Mouse (Mus musculus) thymus, adult 2 months (tissue): Measurements from ENCODE around the gene Tvp23a. TPM values are rescaled to one million over a fixed set of nuclear protein-coding genes. Genes with fewer than 3 reads are reported as not detected.

ENCODE experiments used
- DNase-seq: peaks from one replicate; pipeline ENCODE4 v3.0.0; 2021
- H3K27ac ChIP-seq: fragments of 200-500 bp; 2 replicates; pipeline ENCODE4 v1.5.1; 2012; ENCODE audit warnings: low read length, control low read depth; ENCODE audit not compliant: control insufficient read depth, insufficient read depth
- H3K27me3 ChIP-seq: fragments of 200-500 bp; 2 replicates; pipeline ENCODE4 v1.6.1; 2012; ENCODE audit warnings: mild to moderate bottlenecking, low read length, moderate library complexity, mixed read lengths; ENCODE audit not compliant: control insufficient read depth, insufficient read depth
- H3K36me3 ChIP-seq: fragments of 200-500 bp; 2 replicates; pipeline ENCODE4 v1.6.1; 2012; ENCODE audit warnings: mild to moderate bottlenecking, low read length, moderate library complexity; ENCODE audit not compliant: control insufficient read depth, insufficient read depth
- H3K4me1 ChIP-seq: fragments of 200-500 bp; replicated peaks from 2 replicates; pipeline ENCODE4 v1.6.1; 2012; ENCODE audit warnings: low read length; ENCODE audit not compliant: control insufficient read depth, insufficient read depth
- H3K4me3 ChIP-seq: fragments of 200-500 bp; 2 replicates; pipeline ENCODE4 v1.5.1; 2012; ENCODE audit warnings: mild to moderate bottlenecking, low read length, control low read depth, moderate library complexity; ENCODE audit not compliant: control insufficient read depth, insufficient read depth
- CTCF ChIP-seq: fragments of 200-500 bp; IDR thresholded peaks from 2 replicates; pipeline ENCODE4 v1.5.1; 2012; ENCODE audit warnings: mild to moderate bottlenecking, control low read depth, low read length, moderate library complexity, borderline replicate concordance; ENCODE audit not compliant: control insufficient read depth, poor library complexity, insufficient read depth; ENCODE audit errors: extremely low read depth
- POLR2A ChIP-seq: fragments of 200-500 bp; IDR thresholded peaks from 2 replicates; pipeline ENCODE4 v1.6.1; 2012; ENCODE audit warnings: mild to moderate bottlenecking, low read length, control low read depth, moderate library complexity; ENCODE audit not compliant: control insufficient read depth, poor library complexity, insufficient read depth; ENCODE audit errors: extremely low read depth
- WGBS: fragments of 180-500 bp; shearing (Covaris S2); methylation state at CpG from one replicate; pipeline ENCODE4 v1.1.7; 2018; 5-methylcytosine and 5-hydroxymethylcytosine counted together
- polyA plus RNA-seq: library from polyadenylated mRNA; depleted of rRNA; stranded (reverse); fragments of >200 nt; gene quantifications from 2 replicates; pipeline ENCODE4 v1.2.3, GENCODE M21; 2012

Gene Tvp23a
- polyA plus RNA-seq, 1 experiment: 3.2 TPM

- H3K36me3 ChIP-seq: no peaks in the 10 kb centered on the region
- no peak overlapping the region for H3K27ac ChIP-seq
- peaks cover 23% of the 10 kb centered on the region for H3K4me1 ChIP-seq
- no peak overlapping the region for H3K4me3 ChIP-seq
- 86% methylated on average over 1 of the region's 1 CpGs for WGBS
- H3K27me3 ChIP-seq: no peaks in the 10 kb centered on the region
- no peak for TF ChIP-seq POLR2A
- TF ChIP-seq CTCF: no peak
- no peak for DNase-seq
Observed at GRCm38 (mm10) chr16:10431911-10432310, 15.3 kb downstream of the Tvp23a start.

GRCm38 (mm10) chr16:10420447-10421054, 26.6 kb downstream of the Tvp23a start:
- WGBS: 98% methylated on average over 9 of the region's 9 CpGs
- Histone ChIP-seq H3K36me3 (peaks cover 65% of the 10 kb centered on the region), H3K4me3 (no peak overlapping the region), H3K27ac (no peak overlapping the region), H3K27me3 (no peaks in the 10 kb centered on the region), H3K4me1 (no peaks in the 10 kb centered on the region)
- no peak for DNase-seq
- TF ChIP-seq POLR2A (no peak), CTCF (no peak)

- Histone ChIP-seq H3K4me1 (no peaks in the 10 kb centered on the region), H3K27ac (no peak overlapping the region), H3K36me3 (peaks cover 47% of the 10 kb centered on the region), H3K27me3 (no peaks in the 10 kb centered on the region), H3K4me3 (no peak overlapping the region)
- TF ChIP-seq POLR2A (no peak), CTCF (no peak)
- DNase-seq: no peak
- WGBS: 95% methylated on average over 9 of the region's 9 CpGs
Observed at GRCm38 (mm10) chr16:10417723-10418259, 29.4 kb downstream of the Tvp23a start.

GRCm38 (mm10) chr16:10416866-10417265, 30.3 kb downstream of the Tvp23a start:
- Histone ChIP-seq H3K4me1 (no peaks in the 10 kb centered on the region), H3K27ac (no peak overlapping the region), H3K27me3 (no peaks in the 10 kb centered on the region), H3K36me3 (peaks cover 45% of the 10 kb centered on the region), H3K4me3 (no peak overlapping the region)
- TF ChIP-seq POLR2A (no peak), CTCF (no peak)
- peak; percentile 33 for DNase-seq
- WGBS: 98% methylated on average over 4 of the region's 4 CpGs

- Histone ChIP-seq H3K27ac (no peak overlapping the region), H3K36me3 (peaks cover 38% of the 10 kb centered on the region), H3K27me3 (no peaks in the 10 kb centered on the region), H3K4me1 (no peaks in the 10 kb centered on the region), H3K4me3 (no peak overlapping the region)
- 85% methylated on average over 6 of the region's 6 CpGs for WGBS
- peak; percentile 23 for DNase-seq
- no peak; the same call in 1 of the 2 replicates for TF ChIP-seq CTCF
Observed at GRCm38 (mm10) chr16:10415976-10416375, 31.2 kb downstream of the Tvp23a start.

GRCm38 (mm10) chr16:10411764-10412746, 35.1 kb downstream of the Tvp23a start, which contains the start of gene Nubp1:
Gene Nubp1, plus strand, starts transcription at chr16:10411948.
- Histone ChIP-seq H3K4me3 (peak within 1 kb of the TSS; percentile 62), H3K4me1 (no peaks in the 10 kb centered on the region), H3K27ac (no peak within 1 kb of the TSS), H3K36me3 (peaks cover 8% of the 10 kb centered on the region), H3K27me3 (no peaks in the 10 kb centered on the region)
- 3% methylated on average over 56 of the region's 56 CpGs for WGBS
- TF ChIP-seq CTCF: peak; percentile 77; the same call in 1 of the 2 replicates
- TF ChIP-seq POLR2A: no peak; the same call in none of the 2 replicates
- DNase-seq: peak; percentile 89
